19 mouse cellular contexts compared by ENCODE assay signal in genomic region chr10:19707768-19708167, GRCm38 (mm10). TPM values are rescaled to one million over a fixed set of nuclear protein-coding genes. Genes with fewer than 3 reads are reported as not detected.
"Had no signal": no experiment of that assay in that cellular context is flagged by ENCODE, and none has a peak within 500 bp of the region (broad histone marks: within the 10 kb centered on the region; RNA-seq: fewer than 3 reads in every experiment).

No protein-coding gene starts in this region.

- ATAC-seq: inflammation-experienced regulatory T-cells, adult 6 months; intestine, postnatal 0 days; midbrain, embryonic 15.5 days had no signal

- H3K27ac ChIP-seq: kidney, postnatal 0 days; layer of hippocampus, adult 2 months; left cerebral cortex, adult 2 months; limb, embryonic 12.5 days; limb, embryonic 15.5 days; midbrain, embryonic 12.5 days; midbrain, embryonic 15.5 days; neural tube, embryonic 12.5 days; neural tube, embryonic 15.5 days; stomach, embryonic 15.5 days had no signal

- H3K4me2 ChIP-seq: limb, embryonic 12.5 days; limb, embryonic 15.5 days; midbrain, embryonic 12.5 days; midbrain, embryonic 15.5 days; neural tube, embryonic 12.5 days; neural tube, embryonic 15.5 days; stomach, embryonic 15.5 days had no signal

- H3K4me3 ChIP-seq: layer of hippocampus, adult 2 months; left cerebral cortex, adult 2 months; limb, embryonic 12.5 days; limb, embryonic 15.5 days; midbrain, embryonic 12.5 days; midbrain, embryonic 15.5 days; neural tube, embryonic 12.5 days; neural tube, embryonic 15.5 days; stomach, embryonic 15.5 days had no signal

- H3K27me3 ChIP-seq: midbrain, embryonic 15.5 days; stomach, embryonic 15.5 days had no signal

- H3K4me1 ChIP-seq: limb, embryonic 12.5 days had no signal

- H3K36me3 ChIP-seq: limb, embryonic 12.5 days; limb, embryonic 15.5 days; midbrain, embryonic 12.5 days; midbrain, embryonic 15.5 days; neural tube, embryonic 12.5 days; neural tube, embryonic 15.5 days; stomach, embryonic 15.5 days had no signal

- DNase-seq: layer of hippocampus, adult 9-11 months; layer of hippocampus, postnatal 36 days; lung, adult 2 months; right cerebral cortex, postnatal 25 days had no signal

- H3K9ac ChIP-seq: limb, embryonic 12.5 days; limb, embryonic 15.5 days; midbrain, embryonic 12.5 days; midbrain, embryonic 15.5 days; neural tube, embryonic 12.5 days; neural tube, embryonic 15.5 days; stomach, embryonic 15.5 days had no signal

- H3K9me3 ChIP-seq: limb, embryonic 12.5 days; limb, embryonic 15.5 days; midbrain, embryonic 12.5 days; midbrain, embryonic 15.5 days; neural tube, embryonic 12.5 days; neural tube, embryonic 15.5 days; stomach, embryonic 15.5 days had no signal

RNA-seq across cellular contexts. Expression of gene Il20ra, which starts 4.6 kb away (rescaled TPM):
- total RNA-seq: layer of hippocampus, adult 2 months; layer of hippocampus, postnatal 36 days; megakaryocyte-erythroid progenitor cell, adult 5-6 weeks had no signal
- polyA plus RNA-seq: kidney, embryonic 14.5 days; large intestine, adult 2 months; midbrain, embryonic 12.5 days; neural tube, embryonic 12.5 days had no signal
